10 mouse cellular contexts compared by ENCODE assay signal in genomic region chr4:81762592-81763229, GRCm38 (mm10).
DNase-seq lines count a peak whose midpoint lies in the region; ATAC-seq and TF ChIP-seq lines count a peak whose summit lies in the region.
"Had no signal": no experiment of that assay in that cellular context is flagged by ENCODE, and none has a peak within 500 bp of the region (broad histone marks: within the 10 kb centered on the region; RNA-seq: fewer than 3 reads in every experiment).

No protein-coding gene starts in this region.

- no peak for DNase-seq in layer of hippocampus, adult 2 months (ENCODE audit: low spot score in 2 of 2)
- no peak for DNase-seq in layer of hippocampus, postnatal 25 days (ENCODE audit: extremely low spot score in 1 of 2, low spot score in 1 of 2)
- DNase-seq in forebrain, embryonic 10.5 days (ENCODE audit: extremely low spot score, low spot score), result no peak
- peak; percentile 8 for DNase-seq in heart, postnatal 4 days
- no peak for DNase-seq in adrenal gland, adult 18-20 months (ENCODE audit: low spot score in 2 of 2)
- DNase-seq in left cerebral cortex, adult 11 months (ENCODE audit: low spot score), result no peak
- no peak for DNase-seq in adrenal gland, adult (ENCODE audit: inconsistent age in 2 of 2, low spot score in 1 of 2)
- DNase-seq: cerebellum, adult 11 months; gastrocnemius, postnatal 36 days had no signal

- H3K4me3 ChIP-seq in layer of hippocampus, adult 2 months, result no peak overlapping the region
- H3K4me3 ChIP-seq in forebrain, embryonic 10.5 days, result no peak overlapping the region
- no peak overlapping the region for H3K4me3 ChIP-seq in midbrain, embryonic 15.5 days

- TF ChIP-seq CTCF in layer of hippocampus, adult 2 months (conservative IDR thresholded peaks at IDR 0.05), result no peak

- no peaks in the 10 kb centered on the region for H3K9me3 ChIP-seq in forebrain, embryonic 10.5 days
- no peaks in the 10 kb centered on the region for H3K9me3 ChIP-seq in midbrain, embryonic 15.5 days

- H3K36me3 ChIP-seq in forebrain, embryonic 10.5 days (replicated peaks), result no peaks in the 10 kb centered on the region
- no peaks in the 10 kb centered on the region for H3K36me3 ChIP-seq in midbrain, embryonic 15.5 days (replicated peaks)

- no peak overlapping the region for H3K9ac ChIP-seq in midbrain, embryonic 15.5 days

- no peak overlapping the region for H3K4me2 ChIP-seq in midbrain, embryonic 15.5 days

- peaks cover 3% of the 10 kb centered on the region; the same call in 1 of the 2 replicates for H3K27me3 ChIP-seq in forebrain, embryonic 10.5 days (ENCODE audit: poor library complexity, severe bottlenecking)
- no peaks in the 10 kb centered on the region for H3K27me3 ChIP-seq in midbrain, embryonic 15.5 days (replicated peaks)

- H3K4me1 ChIP-seq in forebrain, embryonic 10.5 days, result peaks cover 28% of the 10 kb centered on the region
- peaks cover 20% of the 10 kb centered on the region for H3K4me1 ChIP-seq in midbrain, embryonic 15.5 days

- H3K27ac ChIP-seq in layer of hippocampus, adult 2 months, result peak overlapping the region; percentile 86
- H3K27ac ChIP-seq in forebrain, embryonic 10.5 days, result peak overlapping the region; percentile 83
- peak overlapping the region; percentile 61 for H3K27ac ChIP-seq in midbrain, embryonic 15.5 days

- 29% methylated on average over 11 of the region's 11 CpGs for WGBS in forebrain, embryonic 10.5 days
- WGBS in midbrain, embryonic 15.5 days, result 15% methylated on average over 11 of the region's 11 CpGs

- ATAC-seq in midbrain, embryonic 15.5 days (replicated peaks), result peak; percentile 42
